In the genomic region with DNA sequence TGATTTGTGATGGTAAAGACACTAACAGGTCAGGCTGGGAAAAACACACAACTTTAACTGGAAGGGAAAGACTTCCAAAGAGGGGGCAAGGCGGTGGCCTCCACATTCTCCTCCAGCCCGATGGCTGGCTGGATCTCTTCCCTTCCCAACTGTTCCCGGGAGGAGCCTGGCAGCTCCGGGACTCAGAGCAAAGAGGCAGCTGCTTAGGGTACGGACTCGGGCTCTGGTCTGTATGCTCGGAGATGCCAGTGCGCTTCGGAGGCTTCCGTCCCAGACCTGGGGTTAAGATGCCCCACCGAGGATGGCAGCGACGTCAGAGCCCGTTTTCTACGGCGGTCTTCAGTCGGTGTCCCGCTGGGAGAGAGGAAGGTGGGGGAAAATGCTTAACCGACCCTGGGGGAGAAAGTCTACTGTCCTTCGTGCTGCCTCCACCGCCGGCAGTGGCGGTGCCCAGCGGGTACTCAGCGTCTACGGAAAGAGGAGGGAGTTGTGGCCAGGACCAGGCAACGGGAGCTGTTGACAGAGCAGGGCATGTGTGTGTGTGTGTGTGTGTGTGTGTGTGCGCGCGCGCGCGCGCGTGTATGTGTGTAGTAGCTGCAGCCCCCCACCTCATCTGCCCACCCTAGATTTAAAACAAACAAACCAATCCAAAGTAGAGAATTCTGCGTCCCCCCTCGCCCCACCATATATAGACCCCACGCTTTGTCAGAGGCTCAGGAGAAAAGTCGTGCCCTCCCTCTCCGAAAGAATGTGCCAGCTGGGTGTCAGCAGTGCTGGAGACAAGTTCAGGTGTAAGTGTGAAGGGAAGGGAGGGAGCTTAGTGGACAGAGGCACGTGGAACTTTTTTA, we compare ENCODE assay signal across 8 mouse cellular contexts. TPM values are rescaled to one million over a fixed set of nuclear protein-coding genes. Genes with fewer than 3 reads are reported as not detected.
DNase-seq lines count a peak whose midpoint lies in the region; ATAC-seq and TF ChIP-seq lines count a peak whose summit lies in the region.

No protein-coding gene starts in this region.

- H3K79me2 ChIP-seq in liver, adult 2 months (ENCODE audit: control insufficient read depth, insufficient read depth, low read length) = no peaks in the 10 kb centered on the region

- H3K27me3 ChIP-seq in intestine, embryonic 15.5 days (replicated peaks) = no peaks in the 10 kb centered on the region
- H3K27me3 ChIP-seq in liver, adult 2 months (ENCODE audit: control insufficient read depth, insufficient read depth, low read length) = 0 out of 2 replicates have a peak, but pooled peaks cover 3% of the 10 kb centered on the region
- H3K27me3 ChIP-seq in neural tube, embryonic 11.5 days (ENCODE audit: control insufficient read depth, insufficient read depth, low read length) = no peaks in the 10 kb centered on the region

- DNase-seq in heart, adult 11 months = peak; percentile 89
- DNase-seq in heart, postnatal 25 days (ENCODE audit: low spot score) = no peak
- DNase-seq in cerebellum, postnatal 14 days = peak; percentile 74 to 76
- DNase-seq in frontal cortex, postnatal 36 days (ENCODE audit: low spot score in 2 of 2) = peak; percentile 44 to 60
- peak; percentile 15 for DNase-seq in liver, adult 2 months (ENCODE audit: extremely low read depth, low read depth, low spot score)
- peak; percentile 65 for DNase-seq in neural tube, embryonic 11.5 days (ENCODE audit: low spot score)
- no peak for DNase-seq in thymus, postnatal 0 days (ENCODE audit: low spot score)

- peaks cover 6% of the 10 kb centered on the region for H3K4me1 ChIP-seq in intestine, embryonic 15.5 days (replicated peaks)
- H3K4me1 ChIP-seq in liver, adult 2 months (ENCODE audit: control insufficient read depth, insufficient read depth, low read length) = no peaks in the 10 kb centered on the region
- H3K4me1 ChIP-seq in neural tube, embryonic 11.5 days (ENCODE audit: control insufficient read depth, insufficient read depth, low read length) = peaks cover 10% of the 10 kb centered on the region

- peak overlapping the region; percentile 85 for H3K9ac ChIP-seq in intestine, embryonic 15.5 days
- no peak overlapping the region for H3K9ac ChIP-seq in liver, adult 2 months (ENCODE audit: low read depth, low read length)
- H3K9ac ChIP-seq in neural tube, embryonic 11.5 days (ENCODE audit: low read length) = peak overlapping the region; percentile 95

- peak; percentile 42; the same call in 1 of the 2 replicates for ATAC-seq in intestine, embryonic 15.5 days
- ATAC-seq in neural tube, embryonic 11.5 days (ENCODE audit: insufficient read depth, low FRiP score, low TSS enrichment) = peak; percentile 22

- intact Hi-C loops in heart, postnatal 25 days (cut with DNase I) = loop anchor here (5.0 kb wide), 3 partner anchors 43 to 262 kb away; no protein-coding TSS in a partner anchor

- no peak for TF ChIP-seq CTCF in liver, adult 2 months (IDR thresholded peaks at IDR 0.05; ENCODE audit: low read depth, low read length)

- peak overlapping the region; percentile 95 for H3K4me3 ChIP-seq in intestine, embryonic 15.5 days (replicated peaks)
- peak overlapping the region; percentile 5; the same call in 1 of the 2 replicates for H3K4me3 ChIP-seq in liver, adult 2 months (ENCODE audit: insufficient read depth, low read depth, low read length)
- peak overlapping the region; percentile 73 for H3K4me3 ChIP-seq in neural tube, embryonic 11.5 days (ENCODE audit: low read depth, low read length)

- WGBS in intestine, embryonic 15.5 days = under 1% methylated on average over 41 of the region's 41 CpGs
- whole genome bisulfite sequencing in liver, adult 2 months = under 1% methylated on average over 41 of the region's 41 CpGs
- under 1% methylated on average over 40 of the region's 41 CpGs for WGBS in neural tube, embryonic 11.5 days

- TF ChIP-seq POLR2A in liver, adult 2 months (IDR thresholded peaks at IDR 0.05; ENCODE audit: extremely low read depth, insufficient read depth, low read length) = no peak

- peak overlapping the region; percentile 36 for H3K27ac ChIP-seq in intestine, embryonic 15.5 days
- H3K27ac ChIP-seq in liver, adult 2 months (replicated peaks; ENCODE audit: insufficient read depth, low read depth, low read length) = no peak overlapping the region
- peak overlapping the region; percentile 98 for H3K27ac ChIP-seq in neural tube, embryonic 11.5 days (ENCODE audit: low read depth, low read length)

- no peaks in the 10 kb centered on the region for H3K9me3 ChIP-seq in intestine, embryonic 15.5 days
- H3K9me3 ChIP-seq in neural tube, embryonic 11.5 days (ENCODE audit: control insufficient read depth, low read length) = no peaks in the 10 kb centered on the region

- peak overlapping the region; percentile 98 for H3K4me2 ChIP-seq in intestine, embryonic 15.5 days (replicated peaks)
- H3K4me2 ChIP-seq in neural tube, embryonic 11.5 days (ENCODE audit: low read depth) = peak overlapping the region; percentile 65

- H3K36me3 ChIP-seq in intestine, embryonic 15.5 days = no peaks in the 10 kb centered on the region
- no peaks in the 10 kb centered on the region for H3K36me3 ChIP-seq in liver, adult 2 months (ENCODE audit: control insufficient read depth, insufficient read depth, low read length)
- no peaks in the 10 kb centered on the region for H3K36me3 ChIP-seq in neural tube, embryonic 11.5 days (ENCODE audit: control insufficient read depth, insufficient read depth, low read length)

RNA-seq across cellular contexts. Expression of a gene that starts 2.0 kb away (rescaled TPM):
- 10 to 100 TPM; 18.1 to 18.7 TPM for total RNA-seq in heart, postnatal 25 days (2021)
- polyA plus RNA-seq in intestine, embryonic 15.5 days (2015; fragmentation: Nextera tagmentation; extraction: Ambion mirVana) = 27.5 and 28.6 TPM in 2 replicates
- 0.37 TPM in 1 of 2 replicates, not detected in the other for total RNA-seq in liver, adult 2 months (2014; rRNA removed)
- polyA plus RNA-seq in liver, adult 2 months (2012; rRNA removed) = 0.20 and 0.41 TPM in 2 replicates
- polyA plus RNA-seq in neural tube, embryonic 11.5 days (2014; fragmentation: Nextera tagmentation; extraction: Ambion mirVana) = 83.9 and 94.0 TPM in 2 replicates
- polyA plus RNA-seq in thymus, postnatal 0 days (2015; fragmentation: Nextera tagmentation; extraction: Ambion mirVana) = 8.1 and 8.4 TPM in 2 replicates

Comparison
In these comparisons a context has a peak if more than half of its experiments do, and no peak if none do; other contexts are left out.
1. DNase-seq: peak in heart, adult 11 months (single experiment), cerebellum, postnatal 14 days (2 of 2), frontal cortex, postnatal 36 days (2 of 2), liver, adult 2 months (single experiment) and neural tube, embryonic 11.5 days (single experiment); none in heart, postnatal 25 days (single experiment) and thymus, postnatal 0 days (single experiment).
2. H3K4me3 ChIP-seq: peak in every context shown above with its lines; median percentile 95 in intestine, embryonic 15.5 days; 73 in neural tube, embryonic 11.5 days; 5 in liver, adult 2 months.